Mouse (Mus musculus) neural tube, embryonic 14.5 days (tissue): ENCODE results near the gene Gm21887. TPM values are rescaled to one million over a fixed set of nuclear protein-coding genes. Genes with fewer than 3 reads are reported as not detected.
"Not testable (repeated sequence)": the region's sequence is repeated elsewhere in the genome, so short reads cannot be mapped to it uniquely, and the experiment has no call there.

Source experiments
- ATAC-seq: fragments of 200-750 bp; cut with Nextera tagmentation; 2 replicates; pipeline ENCODE4 v1.8.0; 2017; ENCODE audit warnings: low read depth, mild to moderate bottlenecking, moderate TSS enrichment, moderate library complexity
- H3K27ac ChIP-seq: fragments of 300-500 bp; sonication (generic); 2 replicates; pipeline ENCODE4 v1.5.1; 2014; ENCODE audit warnings: low read depth, mild to moderate bottlenecking, control low read depth, low read length, moderate library complexity, mixed read lengths
- H3K27me3 ChIP-seq: fragments of 300-500 bp; sonication (generic); 2 replicates; pipeline ENCODE4 v1.6.1; 2014; ENCODE audit warnings: low read length; ENCODE audit not compliant: control insufficient read depth, insufficient read depth
- H3K36me3 ChIP-seq: fragments of 300-500 bp; sonication (generic); 2 replicates; pipeline ENCODE4 v1.6.1; 2014; ENCODE audit warnings: low read length, mixed read lengths; ENCODE audit not compliant: control insufficient read depth, insufficient read depth
- H3K4me1 ChIP-seq: fragments of 300-500 bp; sonication (generic); 2 replicates; pipeline ENCODE4 v1.6.1; 2014; ENCODE audit warnings: low read length; ENCODE audit not compliant: control insufficient read depth, insufficient read depth
- H3K4me2 ChIP-seq: fragments of 300-500 bp; sonication (generic); 2 replicates; pipeline ENCODE4 v1.6.1; 2014; ENCODE audit warnings: mild to moderate bottlenecking, low read depth, low read length, control low read depth
- H3K4me3 ChIP-seq: fragments of 300-500 bp; sonication (generic); 2 replicates; pipeline ENCODE4 v1.5.1; 2014; ENCODE audit warnings: low read depth, low read length, control low read depth, mixed read lengths
- H3K9ac ChIP-seq: fragments of 300-500 bp; sonication (generic); replicated peaks from 2 replicates; pipeline ENCODE4 v1.6.1; 2014; ENCODE audit warnings: low read depth, mild to moderate bottlenecking, control low read depth, low read length, mixed read lengths
- H3K9me3 ChIP-seq: fragments of 300-500 bp; sonication (generic); 2 replicates; pipeline ENCODE4 v1.6.1; 2016; ENCODE audit warnings: low read length; ENCODE audit not compliant: control insufficient read depth
- WGBS: fragments of 180-500 bp; shearing (Covaris S2); extraction: QIAGEN DNeasy Blood & Tissue Kit; methylation state at CpG from one replicate; pipeline ENCODE4 v1.1.7; 2014; 5-methylcytosine and 5-hydroxymethylcytosine counted together
- polyA plus RNA-seq: library from polyadenylated mRNA; unstranded; fragments of >200 nt; fragmentation: Nextera tagmentation; extraction: Ambion mirVana; gene quantifications from 2 replicates; pipeline ENCODE4 v1.2.1, GENCODE M21; 2014

The Gm21887 gene
- polyA plus RNA-seq, 1 experiment from 2014 or later: 359 TPM

DNA sequence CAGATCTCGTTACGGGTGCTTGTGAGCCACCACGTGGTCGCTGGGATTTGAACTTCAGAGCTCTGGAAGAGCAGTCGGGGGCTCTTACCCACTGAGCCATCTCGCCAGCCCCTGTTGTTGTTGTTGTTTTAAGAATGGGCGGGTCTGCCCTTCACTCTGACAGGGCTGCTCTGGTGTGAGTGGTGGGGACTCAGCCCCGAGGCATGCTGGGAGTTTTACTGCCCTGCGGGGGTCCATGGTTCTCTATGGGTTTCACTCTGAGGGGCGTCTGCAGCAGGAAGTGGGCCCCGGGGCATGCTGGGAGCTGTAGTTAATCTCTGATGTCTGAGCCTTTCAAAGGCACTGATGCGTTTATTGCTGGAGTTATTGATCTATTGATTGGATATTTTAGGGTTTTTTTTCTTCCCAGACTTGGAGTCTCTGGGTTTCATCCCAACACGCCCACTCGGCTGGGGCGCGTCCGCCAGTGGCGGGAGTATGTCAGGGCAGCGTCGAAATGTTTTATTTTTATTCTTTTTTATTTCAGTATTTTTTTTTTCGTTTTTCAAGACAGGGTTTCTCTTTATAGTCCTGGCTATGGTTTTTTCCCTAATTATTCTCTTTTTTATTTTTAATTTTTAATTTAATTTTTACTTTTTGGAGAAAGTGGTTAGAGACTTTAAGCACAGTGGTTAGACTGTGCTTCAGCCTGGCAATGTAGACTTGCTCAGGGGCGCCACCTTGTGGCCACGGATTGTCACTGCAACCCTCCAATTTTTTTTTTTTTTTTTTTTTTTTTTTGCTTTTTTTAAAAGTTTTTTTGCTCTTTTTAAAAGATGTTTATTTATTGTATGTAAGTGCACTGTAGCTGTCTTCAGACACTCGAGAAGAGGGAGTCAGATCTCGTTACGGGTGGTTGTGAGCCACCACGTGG, 8.1 kb downstream of the Gm21887 start:
- peak; percentile 84 for ATAC-seq
- H3K27ac ChIP-seq: peak overlapping the region; percentile 22
- H3K27me3 ChIP-seq, H3K9ac ChIP-seq, H3K4me1 ChIP-seq: not testable (repeated sequence)
- peak overlapping the region; percentile 27; the same call in 1 of the 2 replicates for H3K4me2 ChIP-seq
- peak overlapping the region; percentile 13; the same call in 1 of the 2 replicates for H3K4me3 ChIP-seq
- 46% methylated on average over 27 of the region's 27 CpGs for WGBS
- H3K9me3 ChIP-seq: peaks cover 19% of the 10 kb centered on the region
- H3K36me3 ChIP-seq: peaks cover 33% of the 10 kb centered on the region

DNA sequence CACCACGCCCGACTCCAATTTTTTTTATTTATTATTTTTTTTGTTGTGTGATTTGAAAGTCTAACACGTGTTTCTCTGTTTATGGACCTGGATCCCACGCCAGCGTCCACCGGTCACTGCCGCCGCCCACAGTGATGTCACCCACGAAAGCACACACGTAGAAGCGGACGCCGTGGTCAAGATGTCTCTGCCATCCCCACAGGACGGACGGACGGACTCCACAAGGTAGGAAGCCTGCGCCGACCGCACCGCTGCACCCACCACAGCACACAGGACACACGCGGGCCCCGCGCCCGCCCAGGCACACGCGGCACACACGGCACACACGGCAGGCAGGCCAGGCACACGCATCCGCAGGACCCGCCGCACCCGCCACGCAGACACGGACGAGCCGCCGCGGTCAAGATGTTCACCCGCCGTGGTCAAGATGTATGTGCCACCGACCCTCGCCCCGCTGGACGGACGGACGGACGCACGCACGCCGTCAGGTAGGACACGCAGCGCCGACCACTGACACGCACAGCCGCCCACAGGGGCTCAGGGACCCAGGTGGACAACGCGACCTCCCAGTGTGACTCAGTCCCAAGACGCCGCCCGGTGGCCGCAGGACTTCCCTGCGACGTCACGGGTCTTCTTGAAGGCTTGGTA, 9.2 kb downstream of the Gm21887 start:
- H3K27ac ChIP-seq, H3K9ac ChIP-seq, H3K4me2 ChIP-seq, H3K4me3 ChIP-seq, H3K4me1 ChIP-seq, H3K27me3 ChIP-seq: not testable (repeated sequence)
- H3K9me3 ChIP-seq: peaks cover 19% of the 10 kb centered on the region
- 89% methylated on average over 66 of the region's 66 CpGs for WGBS
- peaks cover 33% of the 10 kb centered on the region for H3K36me3 ChIP-seq
- ATAC-seq: peak; percentile 77

DNA sequence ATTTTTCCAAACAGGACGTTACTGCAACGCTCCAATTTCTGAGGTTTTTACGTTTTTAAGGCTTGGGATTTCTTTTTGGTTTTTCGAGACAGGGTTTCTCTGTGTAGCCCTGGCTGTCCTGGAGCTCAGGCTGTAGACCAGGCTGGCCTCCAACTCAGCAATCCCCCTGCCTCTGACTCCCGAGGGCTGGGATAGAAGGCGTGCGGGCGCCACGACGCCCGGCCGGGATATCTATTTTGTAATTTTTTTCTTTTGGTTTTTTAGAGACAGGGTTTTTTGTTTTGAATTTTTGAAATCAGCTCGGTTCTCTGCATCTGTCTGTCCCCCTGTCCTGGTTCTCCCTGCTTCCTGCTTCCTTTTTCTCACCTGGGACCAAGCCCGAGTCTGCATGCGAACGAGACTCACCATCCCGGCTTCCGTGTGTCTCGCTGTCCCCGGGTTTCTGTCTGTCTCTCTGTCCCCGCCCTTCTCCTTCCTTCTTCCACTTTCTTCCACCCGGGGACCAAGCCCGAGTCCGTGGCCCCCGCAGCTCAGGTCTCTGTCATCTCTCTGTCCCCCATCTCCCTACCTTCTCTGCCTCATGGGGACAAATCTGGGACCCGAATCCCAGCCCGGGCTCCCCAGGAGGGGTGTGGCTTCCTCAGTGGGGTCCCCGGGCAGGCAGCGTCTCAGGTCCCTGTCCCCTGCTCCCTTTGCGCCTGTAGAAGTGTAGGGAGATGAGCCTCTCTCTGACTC, 9.9 kb downstream of the Gm21887 start:
- H3K36me3 ChIP-seq: peaks cover 33% of the 10 kb centered on the region

DNA sequence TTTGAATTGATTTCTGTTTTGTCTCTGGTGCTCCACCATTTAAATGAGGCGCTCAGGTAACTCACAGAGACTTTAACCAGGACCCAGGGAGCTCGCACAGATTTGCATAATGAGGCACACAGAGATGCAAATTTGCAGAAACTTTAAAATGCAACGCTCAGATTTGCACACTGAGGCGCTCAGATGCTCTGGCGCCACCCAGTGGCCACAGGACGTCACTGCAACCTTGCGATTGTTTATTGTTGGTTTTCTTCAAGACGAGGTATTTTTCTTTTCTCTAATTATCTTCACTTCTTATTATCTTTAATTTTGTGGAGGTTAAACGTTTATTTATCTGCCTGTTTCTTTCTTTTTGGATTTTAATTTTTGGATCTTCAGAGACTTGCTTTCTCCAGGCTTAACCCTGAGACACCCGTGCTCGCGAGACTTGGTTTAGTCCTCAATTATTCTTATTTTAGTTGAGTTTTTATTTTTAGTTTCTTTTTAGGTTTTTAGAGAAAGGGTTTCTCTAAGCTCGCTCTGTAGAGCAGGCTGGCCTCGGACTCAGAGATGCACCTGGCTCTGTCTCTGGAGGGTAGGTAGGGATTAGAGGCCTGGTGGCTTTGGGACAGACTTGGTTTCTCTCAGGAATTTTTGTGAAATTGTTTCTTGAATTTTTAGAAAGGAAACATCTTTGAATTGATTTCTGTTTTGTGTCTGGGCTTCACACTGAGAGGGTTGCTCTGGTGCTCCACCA, 10.7 kb downstream of the Gm21887 start:
- H3K27me3 ChIP-seq, H3K27ac ChIP-seq, H3K4me1 ChIP-seq, H3K4me3 ChIP-seq, H3K4me2 ChIP-seq, H3K9ac ChIP-seq: not testable (repeated sequence)
- peaks cover 33% of the 10 kb centered on the region for H3K36me3 ChIP-seq
- 0 out of 2 replicates have a peak, but pooled peaks have one; percentile 18 for ATAC-seq
- H3K9me3 ChIP-seq: peaks cover 19% of the 10 kb centered on the region
- whole genome bisulfite sequencing: 56% methylated on average over 14 of the region's 14 CpGs

More for the DNA sequence above, 9.9 kb downstream of the Gm21887 start:
- not testable (repeated sequence) for H3K4me3 ChIP-seq, H3K4me2 ChIP-seq, H3K27me3 ChIP-seq, H3K9ac ChIP-seq, H3K27ac ChIP-seq, H3K4me1 ChIP-seq
- H3K9me3 ChIP-seq: peaks cover 19% of the 10 kb centered on the region
- WGBS: 85% methylated on average over 30 of the region's 30 CpGs
- peak; percentile 56 for ATAC-seq

DNA sequence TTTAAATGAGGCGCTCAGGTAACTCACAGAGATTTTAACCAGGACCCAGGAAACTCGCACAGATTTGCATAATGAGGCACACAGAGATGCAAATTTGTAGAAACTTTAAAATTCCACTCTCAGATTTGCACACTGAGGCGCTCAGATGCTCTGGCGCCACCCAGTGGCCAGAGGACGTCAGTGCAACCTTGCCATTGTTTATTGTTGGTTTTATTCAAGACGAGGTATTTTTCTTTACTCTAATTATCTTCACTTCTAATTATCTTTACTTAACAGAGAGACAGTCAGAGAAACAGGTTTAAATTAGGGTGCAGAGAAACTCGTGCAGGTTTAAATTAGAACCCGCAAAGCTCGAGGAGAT, 11.2 kb downstream of the Gm21887 start:
- H3K4me3 ChIP-seq, H3K9ac ChIP-seq, H3K4me1 ChIP-seq, H3K27me3 ChIP-seq, H3K4me2 ChIP-seq, H3K27ac ChIP-seq, ATAC-seq: not testable (repeated sequence)
- 50% methylated on average over 9 of the region's 9 CpGs for WGBS
- H3K9me3 ChIP-seq: peaks cover 19% of the 10 kb centered on the region
- peaks cover 33% of the 10 kb centered on the region for H3K36me3 ChIP-seq

DNA sequence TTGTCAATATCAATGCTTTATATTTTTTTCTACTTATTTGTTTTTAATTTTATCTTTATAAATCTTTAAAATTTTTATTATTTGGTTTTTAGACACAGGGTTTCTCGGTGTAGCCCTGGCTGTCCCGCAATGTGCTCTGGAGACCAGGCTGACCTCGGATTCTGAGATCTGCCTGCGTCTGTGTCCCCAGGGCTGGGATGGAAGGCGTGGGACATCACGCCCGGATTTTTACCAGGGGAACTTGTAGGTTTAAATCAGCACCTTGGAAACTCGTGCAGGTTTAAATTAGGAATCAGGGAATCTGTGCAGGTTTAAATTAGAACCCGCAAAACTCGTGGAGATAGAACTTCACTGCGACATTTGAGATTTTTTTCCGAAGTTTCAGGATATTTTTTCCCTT, 11.7 kb downstream of the Gm21887 start:
- H3K9me3 ChIP-seq: peaks cover 19% of the 10 kb centered on the region
- not testable (repeated sequence) for H3K4me2 ChIP-seq, H3K27me3 ChIP-seq, ATAC-seq, H3K4me1 ChIP-seq, H3K27ac ChIP-seq, H3K4me3 ChIP-seq, H3K9ac ChIP-seq
- 78% methylated on average over 12 of the region's 12 CpGs for WGBS
- H3K36me3 ChIP-seq: peaks cover 33% of the 10 kb centered on the region

DNA sequence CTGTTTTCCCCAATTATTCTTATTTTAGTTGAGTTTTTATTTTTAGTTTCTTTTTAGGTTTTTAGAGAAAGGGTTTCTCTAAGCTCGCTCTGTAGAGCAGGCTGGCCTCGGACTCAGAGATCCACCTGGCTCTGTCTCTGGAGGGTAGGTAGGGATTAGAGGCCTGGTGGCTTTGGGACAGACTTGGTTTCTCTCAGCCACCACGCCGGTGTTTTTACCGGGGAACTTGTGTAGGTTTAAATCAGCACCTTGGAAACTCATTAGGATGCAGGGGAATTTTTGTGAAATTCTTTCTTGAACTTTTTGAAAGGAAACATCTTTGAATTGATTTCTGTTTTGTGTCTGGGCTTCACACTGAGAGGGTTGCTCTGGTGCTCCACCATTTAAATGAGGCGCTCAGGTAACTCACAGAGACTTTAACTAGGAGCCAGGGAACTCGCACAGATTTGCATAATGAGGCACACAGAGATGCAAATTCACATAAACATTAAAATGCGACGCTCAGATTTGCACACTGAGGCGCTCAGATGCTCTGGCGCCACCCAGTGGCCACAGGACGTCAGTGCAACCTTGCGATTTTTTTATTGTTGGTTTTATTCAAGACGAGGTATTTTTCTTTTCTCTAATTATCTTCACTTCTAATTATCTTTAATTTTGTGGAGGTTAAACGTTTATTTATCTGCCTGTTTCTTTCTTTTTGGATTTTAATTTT, 12.4 kb downstream of the Gm21887 start:
- not testable (repeated sequence) for H3K4me3 ChIP-seq, H3K27ac ChIP-seq, H3K9ac ChIP-seq, H3K4me1 ChIP-seq, H3K27me3 ChIP-seq, H3K4me2 ChIP-seq
- ATAC-seq: 0 out of 2 replicates have a peak, but pooled peaks have one; percentile 12
- WGBS: 49% methylated on average over 15 of the region's 15 CpGs
- Histone ChIP-seq H3K36me3 (peaks cover 33% of the 10 kb centered on the region), H3K9me3 (peaks cover 19% of the 10 kb centered on the region)
